Mouse (Mus musculus): Measurements from ENCODE around the gene Atad3a.
"Not testable (repeated sequence)": the region's sequence is repeated elsewhere in the genome, so short reads cannot be mapped to it uniquely, and the experiment has no call there.

Gene Atad3a

GRCm38 (mm10) chr4:155774971-155775740, 14.3 kb upstream of the Atad3a start:
- in situ Hi-C loops (cut with MboI, MseI) = no loop called here

GRCm38 (mm10) chr4:155774280-155774754, 13.4 kb upstream of the Atad3a start, which contains the start of gene Vwa1:
Vwa1 (minus strand) TSS chr4:155774698.
- in situ Hi-C loops (cut with MboI, MseI) = no loop called here

- in situ Hi-C loops (cut with MboI, MseI) = no loop called here
Observed at GRCm38 (mm10) chr4:155773335-155774078, 12.6 kb upstream of the Atad3a start.

DNA sequence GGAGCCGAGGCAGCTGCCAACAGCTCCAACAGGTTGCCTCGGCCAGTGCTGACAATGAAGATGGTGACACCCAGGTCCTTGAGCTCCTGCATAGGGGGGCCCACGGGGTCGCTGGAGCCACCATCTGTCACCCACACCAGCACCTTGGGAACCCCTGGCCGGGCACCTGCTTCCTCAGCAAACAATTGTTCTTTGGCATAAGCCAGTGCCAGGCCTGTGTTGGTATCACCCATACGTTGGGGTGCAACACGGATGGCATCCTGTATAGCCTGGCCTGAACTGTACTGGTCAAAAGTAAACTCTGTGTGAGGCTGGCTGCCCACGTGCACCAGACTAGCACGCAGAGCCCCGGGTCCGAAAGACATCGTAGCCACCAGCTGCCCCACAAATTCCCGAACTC, 11.9 kb upstream of the Atad3a start:
- in situ Hi-C loops (cut with MboI, MseI) = no loop called here

GRCm38 (mm10) chr4:155771706-155772105, 10.8 kb upstream of the Atad3a start:
- in situ Hi-C loops (cut with MboI, MseI) = no loop called here

DNA sequence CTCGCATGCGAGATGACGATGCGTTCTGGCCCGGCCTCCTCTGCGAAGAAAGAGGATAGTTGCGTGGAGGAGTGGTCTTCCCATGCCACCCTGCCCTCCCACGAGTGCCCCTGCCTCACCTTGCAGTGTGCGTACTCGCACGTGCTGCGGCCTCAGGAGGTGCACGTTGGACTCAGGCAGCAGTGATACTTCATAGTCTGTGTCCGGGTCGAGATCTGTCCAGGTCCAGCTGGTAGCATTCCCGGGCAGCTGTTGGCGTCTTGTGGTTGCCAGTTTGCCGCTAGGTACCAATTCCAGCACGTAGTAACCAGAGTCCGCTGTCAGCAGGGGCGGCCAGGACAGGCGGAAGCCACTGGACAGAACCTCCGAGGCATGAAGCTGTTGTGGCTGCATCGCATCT, 9.7 kb upstream of the Atad3a start:
- in situ Hi-C loops (cut with MboI, MseI) = no loop called here

- in situ Hi-C loops (cut with MboI, MseI) = loop anchor here (5.0 kb wide), 1 partner anchor 48 kb away; no protein-coding TSS in a partner anchor
Observed at GRCm38 (mm10) chr4:155769880-155770512, 9.1 kb upstream of the Atad3a start.

- in situ Hi-C loops (cut with MboI, MseI) = loop anchor here (5.0 kb wide), 1 partner anchor 47 kb away; no protein-coding TSS in a partner anchor
Observed at GRCm38 (mm10) chr4:155769496-155769879, 8.6 kb upstream of the Atad3a start.

- in situ Hi-C loops (cut with MboI, MseI) = no loop called here
Observed at GRCm38 (mm10) chr4:155762357-155762756, 1.5 kb upstream of the Atad3a start.

DNA sequence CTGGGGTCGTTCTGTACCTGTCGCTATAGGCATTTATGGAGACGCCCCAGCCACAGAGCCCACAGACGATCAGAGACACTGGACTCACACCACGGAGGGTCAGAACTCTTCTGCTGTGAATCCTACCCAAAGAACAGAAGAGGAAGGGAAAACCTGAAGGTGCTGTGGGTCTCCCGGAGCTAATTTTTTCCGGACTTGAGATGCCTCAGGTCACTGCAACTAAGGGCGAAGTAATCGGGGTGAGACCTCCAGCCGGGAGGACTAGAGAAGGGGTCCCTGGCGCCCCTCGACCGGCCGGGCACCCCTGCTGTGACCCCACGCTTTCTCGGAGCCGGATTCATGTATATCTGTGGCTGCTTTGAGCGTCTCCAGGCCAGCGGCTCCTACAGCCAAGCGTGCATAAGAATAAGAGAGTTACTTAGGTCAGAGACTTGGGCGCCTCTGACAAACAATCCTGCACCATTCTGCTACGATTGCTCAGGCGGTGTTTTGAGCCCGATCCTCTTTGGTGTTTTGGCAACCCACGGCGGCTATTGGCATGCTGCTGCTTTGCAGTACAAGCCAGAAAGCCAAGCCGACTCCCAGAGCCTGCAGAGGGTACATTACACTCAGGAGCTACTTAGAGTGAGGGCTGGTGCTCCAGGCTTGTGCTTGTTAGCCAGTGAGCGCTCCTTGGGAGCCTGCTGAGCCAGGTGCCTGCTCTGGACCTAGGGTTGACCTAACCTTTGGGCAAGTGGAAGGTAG, 635 bp upstream of the Atad3a start:
- in situ Hi-C loops (cut with MboI, MseI) = no loop called here

DNA sequence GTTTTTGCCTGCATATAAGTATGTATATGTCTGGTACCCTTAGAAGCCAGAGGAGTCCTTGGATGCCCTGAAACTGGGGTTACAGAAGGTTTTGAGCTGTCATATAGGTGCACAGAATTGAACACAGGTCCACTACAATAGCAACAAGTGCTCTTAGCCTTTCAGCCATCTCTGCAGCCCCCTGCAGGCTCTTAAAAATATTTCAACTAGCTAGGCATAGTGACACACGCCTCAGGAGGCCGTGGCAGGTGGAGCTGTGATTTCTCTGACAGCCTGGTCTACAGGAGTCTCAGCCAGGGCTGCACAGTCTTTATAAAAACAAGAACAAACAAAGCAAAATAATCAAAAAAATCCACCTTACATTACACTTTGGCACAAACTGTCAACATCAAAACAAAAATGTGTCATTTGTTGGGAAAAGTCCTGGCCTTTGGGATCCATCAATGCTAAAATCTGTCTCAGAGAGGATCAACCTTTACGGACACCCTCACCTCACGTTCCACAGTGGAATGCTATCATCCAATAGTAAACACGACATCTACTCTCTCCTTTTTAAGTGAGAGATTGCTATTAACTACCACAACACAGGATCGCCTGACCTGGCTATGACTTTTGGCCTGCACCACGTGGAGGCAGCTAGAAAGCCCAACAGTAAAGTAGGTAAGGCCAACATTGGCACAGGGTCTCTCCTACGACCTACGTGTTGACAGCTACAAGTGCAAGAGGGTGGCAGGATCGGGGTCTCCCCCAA, 856 bp downstream of the Atad3a start:
- in situ Hi-C loops (cut with MboI, MseI) = no loop called here

DNA sequence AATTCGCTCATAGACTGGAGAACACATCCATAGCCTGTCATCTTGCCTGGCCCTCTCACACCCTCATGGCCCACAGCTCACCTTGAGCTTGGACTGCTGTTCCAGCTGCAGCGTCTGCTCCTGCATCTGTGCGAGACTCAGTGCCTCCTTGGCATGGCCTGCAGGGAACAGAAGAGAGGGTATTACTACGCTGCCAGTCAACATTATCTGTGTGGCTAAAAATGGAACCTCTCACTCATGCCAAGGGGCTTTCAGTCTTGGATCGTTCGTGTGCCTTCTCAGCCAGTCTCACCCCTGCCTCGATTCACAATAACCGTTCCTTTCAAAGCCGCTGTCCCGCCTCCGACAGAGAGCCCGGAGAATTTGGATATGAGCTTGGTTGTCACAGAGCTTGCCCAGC, 3.9 kb downstream of the Atad3a start:
- in situ Hi-C loops (cut with MboI, MseI) = no loop called here

DNA sequence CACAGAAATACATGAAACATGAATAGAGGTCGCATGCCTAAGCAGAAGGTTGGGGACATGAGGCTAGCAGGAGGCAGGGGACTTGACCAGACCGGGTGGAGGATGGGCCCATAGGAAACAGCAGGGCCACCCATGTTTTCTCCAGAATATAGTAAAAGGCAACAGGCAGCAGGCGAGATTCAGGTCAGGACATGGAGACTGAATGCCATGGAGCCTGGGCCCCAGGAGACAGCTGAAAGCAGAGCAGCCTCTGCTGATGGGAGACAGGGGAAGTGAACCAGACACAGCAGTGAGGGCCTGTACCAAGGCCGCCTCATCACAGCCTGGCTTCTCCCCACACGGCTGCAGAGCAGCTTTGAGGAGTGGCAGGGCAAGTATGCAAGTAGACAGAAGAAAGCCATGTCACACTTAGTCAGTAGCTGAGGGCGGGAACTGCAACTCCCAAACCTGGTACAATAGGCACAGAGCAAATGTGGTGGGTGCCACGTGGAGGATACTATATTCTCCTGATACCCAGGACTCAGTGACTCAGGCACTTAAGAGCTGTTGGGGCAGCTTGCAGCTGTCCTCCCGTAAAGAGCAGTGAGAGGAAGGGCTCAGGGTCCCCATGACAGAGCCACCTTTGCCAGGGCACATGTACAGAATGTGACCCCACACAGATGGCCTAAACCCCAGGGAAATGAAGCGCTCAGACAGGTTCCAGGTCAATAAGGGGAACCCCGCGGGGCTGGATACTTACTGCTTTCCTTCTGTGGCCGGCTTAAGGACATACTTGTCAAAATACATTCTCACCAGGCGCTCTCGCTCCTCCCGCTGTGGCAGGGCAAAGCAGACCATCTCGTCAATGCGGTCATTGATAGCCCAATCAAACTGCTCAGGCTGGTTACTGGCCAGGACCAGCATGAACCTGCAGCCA, 14.1 kb downstream of the Atad3a start:
- in situ Hi-C loops (cut with MboI, MseI) = no loop called here

- in situ Hi-C loops (cut with MboI, MseI) = no loop called here
Observed at GRCm38 (mm10) chr4:155746036-155746548, 14.8 kb downstream of the Atad3a start.

- in situ Hi-C loops (cut with MboI, MseI) = no loop called here
Observed at GRCm38 (mm10) chr4:155745136-155745535, 15.8 kb downstream of the Atad3a start.

DNA sequence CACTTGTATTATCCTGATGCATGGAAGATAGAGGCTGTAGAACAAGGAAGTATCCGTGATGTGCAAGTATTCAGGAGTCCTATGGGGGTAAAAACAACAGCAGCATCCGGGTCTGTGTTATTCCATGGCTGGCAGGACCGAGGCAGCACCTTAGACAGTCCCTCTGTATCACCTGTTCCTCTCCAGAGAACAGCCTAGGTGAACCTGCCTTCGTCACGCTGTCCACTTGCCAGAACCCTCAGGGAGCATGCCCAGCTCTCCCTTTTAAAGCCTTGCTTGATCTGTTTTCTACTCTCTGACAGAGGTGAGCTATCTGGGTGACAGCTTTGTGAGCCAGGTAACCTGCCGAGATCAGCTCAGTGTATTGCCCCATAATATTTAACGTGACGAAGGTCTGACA, 16.4 kb downstream of the Atad3a start:
- in situ Hi-C loops (cut with MboI, MseI) = no loop called here

DNA sequence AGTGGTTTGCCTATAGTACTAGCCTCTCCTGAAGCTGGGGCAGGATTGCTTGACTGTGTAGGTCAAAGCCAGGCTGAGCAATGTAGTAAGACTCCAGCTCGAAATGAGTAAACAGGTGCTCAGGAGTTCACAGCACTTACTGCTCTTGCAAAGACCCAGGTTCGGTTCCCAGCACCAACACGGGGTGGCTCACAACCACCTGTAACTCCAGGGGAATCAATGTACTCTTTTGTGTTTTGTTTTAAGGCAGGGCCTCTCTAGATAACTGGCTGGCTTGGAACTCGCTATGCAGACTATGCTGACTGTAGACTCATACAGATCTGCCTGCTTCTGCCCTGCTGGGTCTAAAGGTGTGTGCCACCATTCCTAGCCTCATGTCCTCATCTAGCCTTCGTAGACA, 18.2 kb downstream of the Atad3a start:
- in situ Hi-C loops (cut with MboI, MseI) = no loop called here

DNA sequence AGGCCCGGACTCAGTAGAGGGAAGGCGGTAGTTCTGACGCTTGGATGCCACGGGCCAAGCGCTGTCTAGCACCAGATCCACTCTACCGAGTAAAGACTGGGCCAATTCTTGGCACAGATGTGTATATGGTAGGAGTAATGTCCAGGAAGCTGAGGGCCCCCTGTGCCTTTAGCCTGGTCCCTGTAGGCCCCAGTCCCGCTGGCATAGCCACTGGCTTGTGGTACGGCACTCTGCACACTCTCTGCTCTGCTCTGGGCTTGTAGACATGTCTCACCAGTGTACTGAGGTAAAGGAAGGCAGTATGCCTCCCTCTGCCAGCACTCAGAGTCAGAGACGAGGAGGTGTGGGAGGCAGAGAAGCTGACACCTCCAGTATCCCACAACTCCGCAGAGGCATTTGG, 20.2 kb downstream of the Atad3a start:
- in situ Hi-C loops (cut with MboI, MseI) = not testable (repeated sequence)
